Mouse (Mus musculus) hindbrain, embryonic 14.5 days (tissue): ENCODE measurements around the gene Olfr1016. TPM values are rescaled to one million over a fixed set of nuclear protein-coding genes. Genes with fewer than 3 reads are reported as not detected.

Experiments
- ATAC-seq: fragments of 200-750 bp; cut with Nextera tagmentation; 2 replicates; pipeline ENCODE4 v1.8.0; 2017; ENCODE audit warnings: moderate number of reproducible peaks, mild to moderate bottlenecking, moderate TSS enrichment, moderate library complexity; ENCODE audit not compliant: low FRiP score
- DNase-seq: peaks from one replicate; pipeline ENCODE4 v3.0.0-alpha.2; 2015; ENCODE audit warnings: low spot score
- H3K27ac ChIP-seq: fragments of 300-500 bp; sonication (generic); 2 replicates; pipeline ENCODE4 v1.5.1; 2014; ENCODE audit warnings: mild to moderate bottlenecking, moderate library complexity
- H3K27me3 ChIP-seq: fragments of 300-500 bp; sonication (generic); 2 replicates; pipeline ENCODE4 v1.6.1; 2014; ENCODE audit warnings: mild to moderate bottlenecking, low read length, mixed read lengths; ENCODE audit not compliant: control insufficient read depth, insufficient read depth
- H3K36me3 ChIP-seq: fragments of 300-500 bp; sonication (generic); replicated peaks from 2 replicates; pipeline ENCODE4 v1.6.1; 2014; ENCODE audit not compliant: control insufficient read depth, insufficient read depth
- H3K4me1 ChIP-seq: fragments of 300-500 bp; sonication (generic); replicated peaks from 2 replicates; pipeline ENCODE4 v1.6.1; 2014; ENCODE audit warnings: antibody characterized with exemption, low read length, mixed read lengths; ENCODE audit not compliant: control insufficient read depth, insufficient read depth
- H3K4me2 ChIP-seq: fragments of 300-500 bp; sonication (generic); replicated peaks from 2 replicates; pipeline ENCODE4 v1.6.1; 2014; ENCODE audit warnings: mild to moderate bottlenecking, moderate library complexity
- H3K4me3 ChIP-seq: fragments of 300-500 bp; sonication (generic); replicated peaks from 2 replicates; pipeline ENCODE4 v1.5.1; 2014; ENCODE audit warnings: mild to moderate bottlenecking, low read length
- H3K9ac ChIP-seq: fragments of 300-500 bp; sonication (generic); 2 replicates; pipeline ENCODE4 v1.6.1; 2014
- H3K9me3 ChIP-seq: fragments of 300-500 bp; sonication (generic); 2 replicates; pipeline ENCODE4 v1.6.1; 2016; ENCODE audit warnings: low read length; ENCODE audit not compliant: control insufficient read depth
- WGBS: fragments of 180-500 bp; shearing (Covaris S2); extraction: QIAGEN DNeasy Blood & Tissue Kit; methylation state at CpG from one replicate; pipeline ENCODE4 v1.1.7; 2014; 5-methylcytosine and 5-hydroxymethylcytosine counted together
- polyA plus RNA-seq: library from polyadenylated mRNA; unstranded; fragments of >200 nt; fragmentation: Nextera tagmentation; extraction: Ambion mirVana; gene quantifications from 2 replicates; pipeline ENCODE4 v1.2.1, GENCODE M21; 2014

Olfr1016 gene
- polyA plus RNA-seq, 1 experiment from 2014 or later = not detected

GRCm38 (mm10) chr2:85753822-85754221, 48.5 kb downstream of the Olfr1016 start:
- H3K9me3 ChIP-seq = no peaks in the 10 kb centered on the region
- H3K27ac ChIP-seq = no peak overlapping the region
- H3K9ac ChIP-seq = no peak overlapping the region
- DNase-seq (no peak), ATAC-seq (no peak)
- 77% methylated on average over 4 of the region's 4 CpGs for WGBS
- no peaks in the 10 kb centered on the region for H3K27me3 ChIP-seq
- H3K4me3 ChIP-seq = no peak overlapping the region
- no peaks in the 10 kb centered on the region for H3K4me1 ChIP-seq
- no peak overlapping the region for H3K4me2 ChIP-seq
- no peaks in the 10 kb centered on the region for H3K36me3 ChIP-seq

Other genes starting within 250 kb of the Olfr1016 start
- gene Olfr996, start 223.3 kb downstream of the Olfr1016 start, polyA plus RNA-seq = not detected in 2 replicates
- not detected in 2 replicates for gene Olfr998, start 213.6 kb downstream of the Olfr1016 start, polyA plus RNA-seq
- gene Olfr1000, start 190.6 kb downstream of the Olfr1016 start, polyA plus RNA-seq = not detected in 2 replicates
- gene Olfr1002, start 151.8 kb downstream of the Olfr1016 start, polyA plus RNA-seq = not detected in 2 replicates
- not detected in 2 replicates for gene Olfr154, start 138.1 kb downstream of the Olfr1016 start, polyA plus RNA-seq
- not detected in 2 replicates for gene Olfr1006, start 123.8 kb downstream of the Olfr1016 start, polyA plus RNA-seq
- not detected in 2 replicates for gene Olfr1008, start 113.1 kb downstream of the Olfr1016 start, polyA plus RNA-seq
- gene Olfr1009, start 87.1 kb downstream of the Olfr1016 start, polyA plus RNA-seq = not detected in 2 replicates
- not detected in 2 replicates for gene Olfr1012, start 39.8 kb downstream of the Olfr1016 start, polyA plus RNA-seq
- not detected in 2 replicates for gene Olfr1013, start 35.4 kb downstream of the Olfr1016 start, polyA plus RNA-seq
- not detected in 2 replicates for gene Olfr1014, start 29.8 kb downstream of the Olfr1016 start, polyA plus RNA-seq
- gene Olfr1015, start 20.5 kb downstream of the Olfr1016 start, polyA plus RNA-seq = not detected in 2 replicates
- not detected in 2 replicates for gene Olfr1018, start 15.9 kb upstream of the Olfr1016 start, polyA plus RNA-seq
- gene Olfr1019, start 42.9 kb upstream of the Olfr1016 start, polyA plus RNA-seq = not detected in 2 replicates
- not detected in 2 replicates for gene Olfr1020, start 44.5 kb upstream of the Olfr1016 start, polyA plus RNA-seq
- not detected in 2 replicates for gene Olfr1022, start 66.0 kb upstream of the Olfr1016 start, polyA plus RNA-seq
- not detected in 2 replicates for gene Olfr1023, start 83.1 kb upstream of the Olfr1016 start, polyA plus RNA-seq
- gene Olfr1024, start 102.5 kb upstream of the Olfr1016 start, polyA plus RNA-seq = not detected in 2 replicates
- gene Olfr1025-ps1, start 112.6 kb upstream of the Olfr1016 start, polyA plus RNA-seq = not detected in 2 replicates
- gene Olfr1026, start 119.0 kb upstream of the Olfr1016 start, polyA plus RNA-seq = not detected in 2 replicates
- not detected in 2 replicates for gene Olfr1028, start 147.9 kb upstream of the Olfr1016 start, polyA plus RNA-seq
- not detected in 2 replicates for gene Olfr1029, start 171.4 kb upstream of the Olfr1016 start, polyA plus RNA-seq
- gene Olfr1030, start 176.7 kb upstream of the Olfr1016 start, polyA plus RNA-seq = not detected in 2 replicates
- not detected in 2 replicates for gene Olfr1031, start 187.8 kb upstream of the Olfr1016 start, polyA plus RNA-seq
- gene Olfr1032, start 203.0 kb upstream of the Olfr1016 start, polyA plus RNA-seq = not detected in 2 replicates
- gene Olfr1033, start 218.1 kb upstream of the Olfr1016 start, polyA plus RNA-seq = 0.22 TPM in 1 of 2 replicates, not detected in the other
- gene Olfr1034, start 243.3 kb upstream of the Olfr1016 start, polyA plus RNA-seq = not detected in 2 replicates